Mouse (Mus musculus): ENCODE data around the gene Sbf2. TPM values are rescaled to one million over a fixed set of nuclear protein-coding genes. Genes with fewer than 3 reads are reported as not detected.
A peak's percentile ranks its signal among the peaks of the same experiment; 100 is the strongest.

Gene Sbf2
- 6.3 and 8.8 TPM in 2 replicates for polyA plus RNA-seq (2012; rRNA removed)

DNA sequence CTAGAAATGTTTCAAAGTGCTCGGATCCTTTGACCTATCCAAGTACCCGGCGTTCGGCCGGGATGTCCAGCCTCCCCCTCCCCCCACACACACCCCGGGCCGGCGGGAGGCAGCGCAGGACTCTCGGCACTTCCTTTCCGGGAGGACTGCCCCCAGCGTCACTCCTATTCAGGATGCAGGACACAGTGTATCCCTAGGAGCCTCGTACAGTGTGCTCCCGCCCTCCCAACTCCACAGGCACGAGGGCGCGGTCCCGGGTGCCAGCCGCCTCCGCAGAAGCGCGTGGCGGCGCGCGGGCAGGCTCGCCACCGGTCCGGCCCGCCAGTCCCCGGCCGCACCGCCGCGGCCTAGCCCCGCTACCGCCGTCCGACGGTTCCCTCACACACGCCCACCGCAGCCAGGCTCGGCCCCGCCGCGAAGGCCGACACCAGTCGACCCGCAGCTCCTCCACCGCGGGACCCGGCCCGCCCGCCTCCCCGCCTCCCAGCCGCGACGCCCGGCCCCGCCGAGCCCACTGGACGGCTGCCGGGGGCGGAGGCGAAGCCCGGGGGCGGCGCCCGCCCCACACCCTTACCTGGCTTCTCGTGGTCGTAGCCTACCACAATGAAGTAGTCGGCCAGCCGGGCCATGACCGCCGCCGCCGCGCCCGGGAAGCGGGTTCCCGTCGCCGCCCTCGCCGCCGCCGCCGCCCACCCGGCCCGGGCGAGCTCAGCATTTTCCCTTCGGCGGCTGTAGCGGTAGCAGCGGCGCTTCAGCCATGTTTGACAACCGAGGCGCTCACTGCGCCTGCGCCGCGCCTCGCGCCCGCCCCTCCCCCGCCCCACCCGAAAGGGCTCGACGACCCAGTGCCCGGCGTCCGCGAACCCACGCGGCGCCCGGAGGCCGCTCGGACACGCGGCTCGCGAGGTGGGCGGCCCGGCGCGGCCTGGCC lies at the start of gene Sbf2:
Gene Sbf2, minus strand, starts transcription at position 790 of the 931 bp plus-strand sequence.
- WGBS = 1% methylated on average over 85 of the region's 127 CpGs
- Histone ChIP-seq H3K4me3 (ENCODE audit: control insufficient read depth, insufficient read depth, low read length) (peak within 1 kb of the TSS; percentile 43), H3K36me3 (ENCODE audit: control insufficient read depth, insufficient read depth, low read length) (no peaks in the 10 kb centered on the region), H3K27ac (ENCODE audit: control insufficient read depth, insufficient read depth, low read length) (no peak within 1 kb of the TSS), H3K4me1 (replicated peaks; ENCODE audit: control insufficient read depth, insufficient read depth, low read length) (peaks cover 12% of the 10 kb centered on the region), H3K27me3 (ENCODE audit: control insufficient read depth, insufficient read depth, low read length) (peaks cover 21% of the 10 kb centered on the region)
- DNase-seq = peak; percentile 57
- peak; percentile 63; the same call in 1 of the 2 replicates for TF ChIP-seq POLR2A (IDR thresholded peaks at IDR 0.05; ENCODE audit: control insufficient read depth, extremely low read depth, insufficient read depth, low read length, poor library complexity)
- no peak for TF ChIP-seq CTCF (IDR thresholded peaks at IDR 0.05; ENCODE audit: borderline replicate concordance, control insufficient read depth, extremely low read depth, insufficient read depth, low read length, poor library complexity)

DNA sequence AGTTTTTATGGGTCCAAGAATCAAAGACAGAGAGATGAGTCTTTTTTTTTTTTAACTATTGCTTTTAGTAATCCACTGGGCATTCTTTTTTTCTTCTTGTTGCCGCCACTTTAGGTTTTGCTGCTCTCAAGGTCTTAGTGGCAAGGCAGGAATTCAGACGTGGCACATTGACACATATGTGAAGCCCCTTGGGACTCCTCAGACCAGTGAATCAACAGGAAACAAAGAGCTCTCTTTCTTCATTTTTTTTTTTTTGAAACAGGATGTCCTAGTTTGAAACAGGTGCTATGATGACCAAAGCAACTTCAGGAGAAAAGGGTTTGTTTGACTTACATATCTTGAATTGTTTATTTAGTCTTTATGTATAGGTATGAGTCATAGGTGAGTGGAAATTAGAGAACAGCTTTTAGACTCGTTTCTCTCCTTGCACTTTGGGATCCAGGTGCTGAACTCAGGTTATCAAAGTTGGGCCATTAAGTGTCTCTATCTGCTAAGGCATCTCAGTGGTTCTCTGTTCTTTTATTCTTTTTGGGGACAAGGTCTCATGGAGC lies 43.7 kb upstream of the Sbf2 start:
- no peak for TF ChIP-seq CTCF (IDR thresholded peaks at IDR 0.05; ENCODE audit: borderline replicate concordance, control insufficient read depth, extremely low read depth, insufficient read depth, low read length, poor library complexity)
- no peak for TF ChIP-seq POLR2A (IDR thresholded peaks at IDR 0.05; ENCODE audit: control insufficient read depth, extremely low read depth, insufficient read depth, low read length, poor library complexity)
- no peak for DNase-seq
- 59% methylated on average over 3 of the region's 3 CpGs for WGBS
- H3K27ac ChIP-seq (ENCODE audit: control insufficient read depth, insufficient read depth, low read length) = no peak overlapping the region
- H3K27me3 ChIP-seq (ENCODE audit: control insufficient read depth, insufficient read depth, low read length) = no peaks in the 10 kb centered on the region
- H3K36me3 ChIP-seq (ENCODE audit: control insufficient read depth, insufficient read depth, low read length) = no peaks in the 10 kb centered on the region
- H3K4me1 ChIP-seq (replicated peaks; ENCODE audit: control insufficient read depth, insufficient read depth, low read length) = no peaks in the 10 kb centered on the region
- H3K4me3 ChIP-seq (ENCODE audit: control insufficient read depth, insufficient read depth, low read length) = no peak overlapping the region

DNA sequence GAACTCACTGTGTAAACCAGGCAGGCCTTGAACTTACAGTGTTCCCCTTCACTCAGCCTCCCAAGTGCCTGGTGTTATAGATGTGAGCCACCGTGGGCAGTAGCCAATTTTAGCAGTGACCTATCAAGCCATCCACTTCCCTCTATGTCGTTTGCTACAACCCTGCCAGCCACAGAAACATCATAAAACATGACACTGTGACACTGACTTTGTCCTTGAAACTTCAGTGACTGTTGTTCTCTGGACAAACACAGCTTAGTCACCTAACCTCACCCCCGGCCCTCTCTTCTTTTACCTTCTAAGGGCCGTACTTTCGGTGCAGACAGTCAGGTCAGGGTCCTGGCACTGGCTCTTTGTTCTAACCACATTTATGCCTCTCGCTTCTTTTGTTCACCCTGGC lies 41.2 kb upstream of the Sbf2 start:
- 37% methylated on average over 6 of the region's 6 CpGs for WGBS
- Histone ChIP-seq H3K27me3 (ENCODE audit: control insufficient read depth, insufficient read depth, low read length) (no peaks in the 10 kb centered on the region), H3K27ac (ENCODE audit: control insufficient read depth, insufficient read depth, low read length) (no peak overlapping the region), H3K4me1 (replicated peaks; ENCODE audit: control insufficient read depth, insufficient read depth, low read length) (no peaks in the 10 kb centered on the region), H3K36me3 (ENCODE audit: control insufficient read depth, insufficient read depth, low read length) (no peaks in the 10 kb centered on the region), H3K4me3 (ENCODE audit: control insufficient read depth, insufficient read depth, low read length) (no peak overlapping the region)
- no peak for TF ChIP-seq CTCF (IDR thresholded peaks at IDR 0.05; ENCODE audit: borderline replicate concordance, control insufficient read depth, extremely low read depth, insufficient read depth, low read length, poor library complexity)
- TF ChIP-seq POLR2A (IDR thresholded peaks at IDR 0.05; ENCODE audit: control insufficient read depth, extremely low read depth, insufficient read depth, low read length, poor library complexity) = no peak
- no peak for DNase-seq

DNA sequence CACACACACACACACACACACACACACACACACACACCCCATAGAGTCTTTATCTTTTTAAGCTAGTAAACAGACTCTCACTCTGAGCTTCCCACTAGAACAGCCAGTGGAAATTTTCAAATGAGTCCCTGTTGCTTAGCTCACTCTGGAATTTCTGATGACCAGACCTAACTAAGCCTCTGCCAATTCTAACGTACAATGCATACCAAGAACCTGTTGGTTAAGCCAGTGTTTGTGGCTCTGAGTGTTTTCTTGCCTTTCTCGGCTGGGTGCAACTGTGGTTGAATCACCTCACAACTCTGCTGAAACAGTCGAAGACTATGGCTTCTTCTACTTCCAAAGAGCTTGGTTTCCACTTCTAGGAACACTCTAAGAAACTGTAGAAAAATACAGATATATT lies 40.5 kb upstream of the Sbf2 start:
- H3K27me3 ChIP-seq (ENCODE audit: control insufficient read depth, insufficient read depth, low read length) = no peaks in the 10 kb centered on the region
- H3K4me1 ChIP-seq (replicated peaks; ENCODE audit: control insufficient read depth, insufficient read depth, low read length) = no peaks in the 10 kb centered on the region
- no peak overlapping the region for H3K27ac ChIP-seq (ENCODE audit: control insufficient read depth, insufficient read depth, low read length)
- 90% methylated on average over 3 of the region's 3 CpGs for WGBS
- no peak overlapping the region for H3K4me3 ChIP-seq (ENCODE audit: control insufficient read depth, insufficient read depth, low read length)
- TF ChIP-seq CTCF (IDR thresholded peaks at IDR 0.05; ENCODE audit: borderline replicate concordance, control insufficient read depth, extremely low read depth, insufficient read depth, low read length, poor library complexity) = no peak
- TF ChIP-seq POLR2A (IDR thresholded peaks at IDR 0.05; ENCODE audit: control insufficient read depth, extremely low read depth, insufficient read depth, low read length, poor library complexity) = no peak
- H3K36me3 ChIP-seq (ENCODE audit: control insufficient read depth, insufficient read depth, low read length) = no peaks in the 10 kb centered on the region
- no peak for DNase-seq

DNA sequence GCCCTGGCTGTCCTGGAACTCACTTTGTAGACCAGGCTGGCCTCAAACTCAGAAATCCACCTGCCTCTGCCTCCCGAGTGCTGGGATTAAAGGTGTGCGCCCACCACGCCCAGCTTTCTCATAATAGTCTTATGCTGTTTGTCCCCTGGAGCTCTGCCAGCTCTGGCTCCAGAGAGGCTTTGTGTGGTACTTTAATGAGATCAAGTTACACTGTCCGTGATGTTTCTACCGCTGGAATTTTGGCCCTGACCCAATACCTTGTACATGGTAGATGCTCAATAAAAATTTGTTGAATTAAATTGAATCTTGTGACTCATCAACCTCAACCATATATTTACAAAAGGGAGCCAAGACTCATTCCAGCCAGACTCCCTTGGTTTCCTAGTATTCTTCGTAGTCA lies 36.4 kb upstream of the Sbf2 start:
- H3K36me3 ChIP-seq (ENCODE audit: control insufficient read depth, insufficient read depth, low read length) = no peaks in the 10 kb centered on the region
- H3K4me1 ChIP-seq (replicated peaks; ENCODE audit: control insufficient read depth, insufficient read depth, low read length) = no peaks in the 10 kb centered on the region
- H3K27ac ChIP-seq (ENCODE audit: control insufficient read depth, insufficient read depth, low read length) = no peak overlapping the region
- no peak for DNase-seq
- H3K4me3 ChIP-seq (ENCODE audit: control insufficient read depth, insufficient read depth, low read length) = no peak overlapping the region
- no peaks in the 10 kb centered on the region for H3K27me3 ChIP-seq (ENCODE audit: control insufficient read depth, insufficient read depth, low read length)
- TF ChIP-seq POLR2A (IDR thresholded peaks at IDR 0.05; ENCODE audit: control insufficient read depth, extremely low read depth, insufficient read depth, low read length, poor library complexity) = no peak
- no peak for TF ChIP-seq CTCF (IDR thresholded peaks at IDR 0.05; ENCODE audit: borderline replicate concordance, control insufficient read depth, extremely low read depth, insufficient read depth, low read length, poor library complexity)
- 90% methylated on average over 6 of the region's 6 CpGs for WGBS

DNA sequence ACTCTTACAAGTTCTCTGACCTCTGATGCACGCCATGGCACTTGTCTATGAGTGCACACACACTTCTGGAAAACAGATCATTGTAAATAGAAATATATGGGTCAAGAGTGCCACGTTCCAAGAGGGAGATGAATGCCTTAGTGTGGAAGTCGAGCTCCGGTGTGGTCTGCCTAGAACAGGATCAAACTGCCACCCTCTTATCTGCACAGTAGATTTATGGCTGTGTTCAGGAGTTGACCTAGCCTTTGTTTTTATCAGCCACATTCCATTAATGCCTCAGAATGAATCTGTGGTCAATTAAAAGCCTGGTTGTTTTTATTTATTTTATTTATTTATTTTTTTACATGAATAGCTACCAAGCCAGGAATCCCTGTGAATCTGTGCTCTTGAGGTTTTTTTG lies 35.8 kb upstream of the Sbf2 start:
- no peaks in the 10 kb centered on the region for H3K4me1 ChIP-seq (replicated peaks; ENCODE audit: control insufficient read depth, insufficient read depth, low read length)
- H3K27ac ChIP-seq (ENCODE audit: control insufficient read depth, insufficient read depth, low read length) = no peak overlapping the region
- H3K36me3 ChIP-seq (ENCODE audit: control insufficient read depth, insufficient read depth, low read length) = no peaks in the 10 kb centered on the region
- WGBS = 88% methylated on average over 4 of the region's 4 CpGs
- DNase-seq = no peak
- H3K27me3 ChIP-seq (ENCODE audit: control insufficient read depth, insufficient read depth, low read length) = no peaks in the 10 kb centered on the region
- TF ChIP-seq POLR2A (IDR thresholded peaks at IDR 0.05; ENCODE audit: control insufficient read depth, extremely low read depth, insufficient read depth, low read length, poor library complexity) (no peak), CTCF (IDR thresholded peaks at IDR 0.05; ENCODE audit: borderline replicate concordance, control insufficient read depth, extremely low read depth, insufficient read depth, low read length, poor library complexity) (no peak)
- no peak overlapping the region for H3K4me3 ChIP-seq (ENCODE audit: control insufficient read depth, insufficient read depth, low read length)

Data from thymus, adult 2 months (tissue).